Mouse (Mus musculus) lung, postnatal 10 days (tissue): ENCODE measurements around the gene March11.

Source experiments
- DNase-seq: peaks from one replicate; pipeline ENCODE4 v3.0.0; 2021

Gene March11

DNA sequence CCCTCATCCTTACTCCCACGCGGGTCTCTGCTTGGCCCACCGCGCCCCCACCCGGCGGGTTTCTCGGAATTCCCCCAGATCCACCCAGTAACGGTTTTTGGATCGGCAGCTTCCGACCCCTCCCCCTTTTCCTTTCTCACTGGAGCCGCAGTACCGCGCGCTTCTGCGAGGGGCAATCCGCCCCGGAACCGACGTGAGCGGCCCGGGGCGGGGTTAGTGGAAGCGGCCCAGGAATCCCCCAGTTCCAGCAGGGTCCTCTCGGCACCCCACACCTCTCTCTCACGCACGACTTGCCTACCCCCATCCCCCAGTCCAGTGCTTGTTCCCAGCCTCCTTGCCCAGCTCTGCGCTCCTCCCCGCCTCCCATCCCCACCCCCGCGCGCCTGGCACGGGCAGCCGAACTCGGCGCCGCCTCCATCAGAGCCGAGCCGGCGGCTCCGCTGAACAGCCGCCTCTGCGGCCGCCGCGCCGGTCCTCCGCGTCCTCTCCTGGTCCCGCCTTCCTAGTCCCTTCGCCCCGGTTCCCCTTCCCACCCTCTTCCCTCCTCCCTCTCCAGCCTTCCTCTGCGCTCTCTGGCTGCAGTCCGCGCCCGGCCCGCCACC, at the start of gene March11:
TSS of gene March11 (plus strand) at position 420 of the 602 bp plus-strand sequence.
- peak; percentile 2 for DNase-seq

DNA sequence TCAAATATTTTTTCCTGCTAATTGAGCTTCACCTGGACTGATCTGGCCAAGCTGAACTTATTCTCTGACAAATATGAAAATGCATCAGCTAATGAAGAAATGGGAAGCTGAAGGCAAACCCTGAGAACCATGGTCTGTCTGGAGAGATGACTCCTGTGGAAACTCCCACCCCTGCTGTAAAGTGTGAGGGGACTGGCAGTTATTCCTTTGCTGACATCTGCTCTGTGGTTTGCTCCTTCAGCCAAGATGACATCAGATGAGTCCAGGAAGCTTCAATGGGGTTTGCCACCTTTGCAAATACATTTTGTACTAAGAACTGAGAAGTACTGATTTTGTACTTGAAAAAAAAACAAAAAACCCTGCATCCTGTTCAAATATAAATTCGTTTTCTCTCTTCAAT, 46.5 kb upstream of the March11 start:
- DNase-seq = no peak

DNA sequence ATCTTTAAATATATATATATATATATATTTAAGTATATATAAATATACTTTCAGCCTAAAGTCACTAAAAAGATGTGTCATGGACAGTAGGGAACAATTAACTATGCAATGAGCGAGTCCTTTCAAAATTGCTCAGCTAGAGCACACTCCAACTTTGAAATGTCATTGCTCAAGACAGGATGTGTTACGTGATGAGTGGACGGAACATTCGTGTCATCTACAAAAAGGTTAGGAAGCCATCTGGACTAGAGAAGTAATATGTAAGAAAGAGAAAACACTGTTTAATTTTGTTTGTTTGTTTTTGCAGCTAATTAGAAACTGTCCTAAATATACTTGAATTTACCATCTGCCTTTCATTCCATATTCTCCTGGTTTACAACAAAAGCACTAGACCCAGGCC, 39.3 kb upstream of the March11 start:
- DNase-seq = no peak

DNA sequence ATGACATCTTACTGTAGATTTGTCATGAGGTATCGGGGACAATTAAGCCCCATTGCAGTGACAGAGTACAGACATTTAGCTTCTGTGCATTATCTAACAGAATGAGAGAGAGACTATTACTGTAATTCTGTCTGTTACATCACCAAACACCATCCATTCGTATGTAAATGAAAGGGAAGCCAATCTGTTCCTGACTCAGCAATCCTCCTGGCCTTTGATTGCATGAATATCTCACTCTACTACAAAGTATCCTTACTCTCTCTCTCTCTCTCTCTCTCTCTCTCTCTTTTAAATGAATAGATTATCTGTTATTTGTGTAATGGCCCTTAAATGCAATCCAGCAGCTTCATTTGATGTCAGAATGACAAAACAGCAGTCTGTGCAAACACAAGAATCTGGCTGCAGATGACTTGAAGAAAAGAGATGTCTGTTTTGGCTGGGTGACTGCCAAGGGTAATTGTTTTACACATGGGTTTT, 32.8 kb upstream of the March11 start:
- no peak for DNase-seq

DNA sequence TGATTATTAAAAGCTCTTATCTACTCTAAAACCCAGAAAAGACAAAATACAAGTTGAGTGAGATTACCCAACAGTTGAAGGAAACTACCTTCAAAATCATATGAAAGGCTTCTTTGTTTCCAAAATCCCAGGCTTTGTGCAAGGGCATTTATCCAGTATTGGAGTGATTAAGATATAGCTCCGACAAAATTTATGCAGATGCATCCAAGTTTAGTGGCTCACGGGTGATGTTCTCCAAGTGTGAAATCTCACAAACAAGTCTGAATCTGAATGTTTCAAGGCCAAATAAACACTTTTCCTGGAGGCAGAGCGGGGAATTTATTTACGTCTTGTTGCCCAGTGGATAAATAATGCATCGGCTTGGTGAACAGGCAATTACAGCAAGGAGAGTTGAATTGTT, 32.2 kb upstream of the March11 start:
- DNase-seq = no peak

DNA sequence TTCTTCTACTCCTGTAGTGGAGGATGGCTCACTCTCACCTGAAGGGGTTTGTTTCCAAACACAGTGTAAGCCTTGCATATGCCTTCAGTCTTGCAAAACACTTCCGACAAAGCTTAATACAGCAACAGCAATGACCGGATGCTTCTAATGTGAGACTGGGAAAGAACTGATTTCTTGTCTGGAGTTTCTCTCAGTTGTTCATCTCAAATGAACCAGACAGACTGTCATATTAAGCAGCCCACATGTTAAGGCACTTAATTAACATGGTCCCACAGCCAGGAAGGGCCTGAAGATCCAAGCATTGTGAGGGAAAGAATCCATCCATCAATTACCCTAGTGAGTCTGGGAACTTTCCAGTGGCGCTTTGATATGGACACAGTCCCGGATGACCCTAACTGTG, 17.0 kb upstream of the March11 start:
- DNase-seq = no peak

DNA sequence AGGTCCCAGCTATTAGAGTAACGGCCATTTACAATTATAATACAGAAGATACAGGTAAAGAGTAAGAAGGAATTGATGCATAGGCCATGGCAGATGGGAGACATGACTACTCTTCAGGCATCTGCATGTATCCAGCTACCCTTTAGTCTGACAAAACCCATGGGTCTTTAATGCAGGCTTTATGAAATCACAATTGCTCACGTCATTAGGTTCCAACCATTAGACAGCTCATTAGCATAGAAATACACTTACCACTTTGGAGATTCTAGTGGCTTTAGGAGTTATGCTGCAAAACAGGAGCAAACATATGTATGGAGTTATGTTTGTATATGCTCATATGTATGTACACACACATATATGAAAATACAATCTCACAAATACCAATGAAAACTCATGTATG, 16.0 kb upstream of the March11 start:
- DNase-seq = no peak

DNA sequence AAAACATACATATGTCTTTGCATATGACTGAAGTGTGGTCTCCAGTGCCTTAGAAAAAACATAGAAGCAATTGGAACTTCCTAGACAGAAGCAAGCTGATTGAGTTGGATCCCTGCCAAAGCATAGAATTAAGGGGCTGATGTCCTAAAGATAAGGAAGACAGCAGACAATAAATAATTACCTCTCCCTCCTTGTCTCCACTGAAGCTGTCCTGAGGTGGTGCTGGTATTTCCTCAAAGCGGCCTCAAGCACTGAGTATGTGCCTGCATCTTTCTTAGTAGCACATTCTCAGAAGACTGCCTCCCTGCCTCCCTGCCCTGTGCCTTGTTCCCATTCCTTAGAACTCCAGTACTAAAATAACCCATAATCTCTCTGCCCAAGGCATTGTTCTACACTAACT, 15.6 kb upstream of the March11 start:
- DNase-seq = no peak

DNA sequence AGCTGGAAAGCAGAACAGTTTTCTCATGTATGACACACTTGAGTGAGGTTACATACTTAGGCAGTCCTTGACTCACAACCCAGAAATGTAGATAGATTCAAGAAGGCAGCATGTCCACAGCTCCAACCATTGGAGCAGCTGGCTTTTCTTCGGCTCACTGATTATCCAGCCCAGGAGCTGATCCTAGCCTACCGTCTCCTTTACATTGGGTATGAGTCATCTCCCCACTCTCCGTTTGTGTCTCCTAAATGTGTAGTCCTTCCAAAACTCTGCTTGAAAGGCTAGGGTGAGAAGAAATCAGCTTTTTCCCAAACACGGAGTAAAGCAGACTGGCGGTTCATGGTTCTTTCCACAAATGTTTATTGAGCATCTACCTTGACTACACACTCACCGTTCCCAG, 10.2 kb upstream of the March11 start:
- no peak for DNase-seq

DNA sequence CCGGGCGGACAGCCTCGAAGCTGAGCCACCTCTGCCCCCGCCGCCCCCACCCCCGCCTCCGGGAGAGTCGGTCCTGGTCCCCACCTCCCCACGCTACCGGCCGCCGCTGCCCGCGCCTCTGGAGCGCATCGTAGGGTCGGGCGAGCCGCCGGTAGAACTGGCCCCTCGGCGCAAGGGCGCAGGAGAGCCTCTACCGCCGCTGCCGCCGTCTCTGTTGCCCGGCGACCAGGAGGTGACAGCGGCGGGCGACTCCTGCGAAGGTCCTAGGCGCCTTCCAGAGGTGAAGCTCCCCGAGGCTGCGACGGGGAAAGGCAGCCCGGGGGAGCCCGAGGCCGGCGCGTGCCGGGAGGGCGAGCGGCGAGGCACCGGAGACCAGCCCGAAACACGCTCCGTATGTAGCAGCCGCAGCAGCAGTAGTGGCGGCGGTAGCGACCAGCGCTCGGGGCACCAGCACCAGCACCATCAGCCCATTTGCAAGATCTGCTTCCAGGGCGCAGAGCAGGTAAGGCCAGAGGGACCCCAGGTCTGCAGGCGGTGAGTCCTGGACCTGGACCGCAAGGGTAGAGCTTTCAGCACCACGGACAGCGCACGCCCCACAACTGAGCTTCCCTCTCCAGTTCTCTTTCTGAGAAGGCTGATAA, 563 bp downstream of the March11 start:
- peak; percentile 69 for DNase-seq

DNA sequence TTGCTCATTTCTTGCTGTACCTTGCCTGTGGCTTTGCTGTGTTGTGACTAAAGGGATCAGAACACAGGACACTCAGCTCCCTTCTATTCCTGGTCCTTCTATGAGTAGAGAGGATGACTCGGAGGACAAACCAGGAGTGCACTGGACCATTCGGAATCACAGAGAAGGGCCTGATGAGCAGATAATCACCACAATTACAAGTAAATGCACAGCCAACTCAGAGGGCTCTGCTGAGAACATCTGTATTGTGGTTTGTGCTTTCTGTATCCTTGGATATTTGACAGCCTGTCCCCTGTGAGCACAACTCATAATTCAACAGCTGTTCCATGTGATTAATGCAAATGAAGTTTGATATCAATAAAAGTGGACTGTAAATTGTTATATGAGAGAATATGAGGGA, 11.0 kb downstream of the March11 start:
- no peak for DNase-seq

DNA sequence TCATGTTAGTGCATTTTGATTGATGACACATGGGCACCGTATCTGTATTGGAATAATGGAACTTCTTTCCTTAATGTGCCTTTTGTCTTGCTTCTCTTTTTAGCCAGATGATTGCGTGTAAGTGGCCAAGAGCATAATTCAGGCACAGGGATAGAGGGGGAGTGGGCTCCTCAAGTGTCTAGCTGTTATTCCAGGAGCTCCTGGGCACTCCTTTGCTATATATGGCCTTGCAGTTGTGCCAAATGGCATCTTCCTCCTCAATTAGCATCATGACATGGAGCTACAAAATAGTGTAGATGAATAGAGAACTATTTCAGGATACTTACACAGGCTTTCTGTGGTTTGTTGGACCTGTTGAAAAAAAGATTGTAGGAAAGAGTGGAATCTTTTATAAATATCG, 11.6 kb downstream of the March11 start:
- no peak for DNase-seq

DNA sequence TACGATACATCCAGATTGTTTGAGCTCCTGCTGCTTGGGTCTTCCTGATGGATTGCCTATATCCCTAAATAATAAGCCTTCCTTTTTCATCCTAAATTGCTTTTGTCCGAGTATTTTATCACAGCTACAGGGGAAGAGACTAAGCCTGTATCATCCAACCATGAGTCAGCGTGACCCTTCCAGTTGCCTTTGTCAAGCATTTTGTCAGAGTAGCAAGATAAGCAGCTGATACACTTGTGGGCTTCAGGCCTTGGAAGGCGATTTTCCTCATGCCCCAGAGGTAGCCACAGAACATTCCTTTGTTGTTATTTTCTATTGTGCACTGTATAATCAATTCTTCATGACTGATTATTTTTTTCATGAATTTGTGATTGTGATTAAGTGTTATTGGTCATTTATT, 14.0 kb downstream of the March11 start:
- no peak for DNase-seq

DNA sequence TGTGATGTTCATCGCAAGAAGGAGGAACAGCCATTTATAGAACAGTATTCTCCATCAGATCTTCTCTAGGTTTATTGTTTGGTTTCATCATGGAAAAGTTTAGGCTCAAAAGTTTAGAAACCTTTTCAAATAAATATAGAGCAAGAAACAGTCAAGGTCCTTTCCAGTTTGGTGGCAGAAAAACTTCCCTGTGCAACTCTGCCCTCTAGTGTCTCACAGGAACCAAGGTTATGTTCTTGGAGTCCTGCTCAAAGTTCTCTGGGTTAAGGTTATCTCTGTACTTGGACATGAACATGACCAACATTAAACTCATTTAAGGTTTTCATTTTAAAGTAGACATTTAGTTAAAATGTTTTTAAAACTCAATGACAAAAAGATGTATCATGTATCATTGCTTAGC, 18.3 kb downstream of the March11 start:
- DNase-seq = peak; percentile 14

DNA sequence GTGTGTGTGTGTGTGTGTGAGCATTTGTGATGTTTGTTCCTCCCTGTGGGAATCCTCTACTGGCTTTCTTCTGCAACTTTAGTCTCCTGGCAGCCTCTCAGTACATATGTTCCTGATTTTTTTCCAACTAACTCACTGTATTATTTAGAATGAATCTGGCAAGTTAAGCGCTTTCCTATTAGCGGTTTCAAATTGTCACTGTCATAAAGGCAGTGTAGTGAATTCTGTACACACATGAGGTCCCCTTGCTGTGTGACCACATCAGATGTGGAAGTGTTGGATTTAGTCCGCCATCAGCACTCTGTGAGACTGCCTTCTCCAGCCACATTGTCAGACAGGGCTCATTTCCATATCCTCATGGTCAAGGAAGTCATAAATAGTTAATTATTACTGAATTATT, 26.9 kb downstream of the March11 start:
- DNase-seq = no peak

DNA sequence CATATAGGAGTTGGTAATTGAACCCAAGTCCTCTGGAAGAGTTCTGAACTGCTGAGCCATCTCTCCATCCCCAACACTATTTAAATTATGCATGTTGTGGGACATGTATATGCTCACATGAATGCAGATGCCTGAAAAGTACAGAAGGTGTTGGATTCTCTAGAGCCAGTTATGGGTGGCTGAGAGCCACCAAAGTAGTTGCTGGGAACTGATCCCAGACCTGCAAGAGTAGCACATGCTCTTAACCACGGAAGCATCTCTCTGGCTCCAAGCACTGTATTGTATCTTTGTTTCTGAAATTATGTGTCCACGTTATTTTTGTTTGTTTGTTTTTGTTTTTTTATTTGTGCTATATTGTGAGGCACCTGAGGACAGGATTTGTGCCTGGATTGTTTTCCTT, 28.9 kb downstream of the March11 start:
- DNase-seq = no peak

DNA sequence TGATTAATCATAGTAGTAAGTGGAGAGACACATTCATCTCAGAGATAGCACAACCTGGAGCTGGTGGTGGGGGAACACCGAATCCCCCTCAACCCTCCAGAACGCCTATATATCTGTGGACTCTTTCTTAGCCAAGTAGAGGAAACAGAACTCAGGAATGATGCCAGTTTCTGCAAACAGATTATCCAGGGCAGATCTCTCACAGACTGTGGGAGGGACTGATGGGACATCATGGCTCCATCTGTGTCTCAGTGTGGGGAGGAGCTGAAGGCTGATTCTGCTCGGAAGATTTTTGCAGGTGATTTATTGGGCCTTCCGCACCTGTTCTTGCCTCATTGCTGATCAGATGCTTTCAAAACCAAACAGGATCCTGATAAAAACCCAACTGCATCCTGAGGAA, 29.5 kb downstream of the March11 start:
- DNase-seq = no peak

DNA sequence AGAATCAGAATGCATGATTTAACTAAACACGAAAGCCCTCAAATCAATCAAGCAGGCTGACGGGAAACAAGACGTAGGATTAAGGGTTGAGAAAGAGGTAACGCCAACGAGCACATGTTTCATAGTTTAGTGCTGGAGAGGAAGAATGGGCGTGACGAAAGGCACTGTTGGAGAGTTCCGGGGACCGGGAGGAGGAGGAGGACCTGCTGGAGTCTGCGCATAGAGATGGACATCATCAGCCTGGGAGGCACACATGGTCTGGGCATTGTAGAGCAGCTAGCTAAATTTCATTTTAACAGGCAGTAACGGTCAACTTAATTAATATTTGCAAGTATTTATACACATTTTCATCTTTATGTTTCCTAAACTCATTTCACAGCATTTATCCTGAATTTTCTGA, 31.6 kb downstream of the March11 start:
- no peak for DNase-seq

DNA sequence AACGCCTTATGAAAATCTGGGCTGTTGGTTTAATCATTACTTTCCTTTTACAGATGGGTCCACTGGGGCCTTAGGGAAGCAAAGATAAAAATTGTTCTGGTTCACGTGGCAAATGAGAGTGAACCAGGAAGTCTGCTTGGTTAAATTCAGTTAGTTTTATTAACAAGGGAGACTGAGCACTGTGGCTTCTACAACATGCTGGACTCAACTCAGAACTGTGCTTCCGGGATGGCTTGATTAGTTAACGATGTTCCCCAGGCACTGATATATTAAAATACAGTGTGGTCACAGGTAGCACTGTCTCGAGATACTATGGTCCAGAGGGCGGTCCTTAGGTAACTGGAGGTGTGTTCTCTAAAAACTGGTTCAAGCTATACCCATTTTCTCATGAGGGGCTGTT, 32.1 kb downstream of the March11 start:
- DNase-seq = no peak

DNA sequence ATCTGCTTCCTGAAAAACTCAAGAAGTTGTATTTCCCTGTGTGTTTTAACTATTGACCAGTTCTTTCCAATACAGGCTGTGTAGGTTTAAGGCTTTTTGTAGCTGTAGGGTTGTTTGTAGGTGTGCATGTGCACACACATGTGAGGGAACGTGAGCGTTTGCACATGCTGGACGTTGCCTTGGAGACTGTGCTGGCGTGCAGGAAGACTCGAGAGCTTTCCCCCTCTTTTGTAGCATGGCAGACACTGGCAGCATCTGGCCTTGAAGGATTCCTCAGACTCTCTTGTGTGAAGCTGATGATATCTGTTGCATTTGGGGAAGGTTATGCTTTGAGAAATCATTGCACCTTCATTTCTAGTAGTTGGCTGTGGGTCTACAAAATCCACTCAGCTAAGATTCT, 35.5 kb downstream of the March11 start:
- no peak for DNase-seq

DNA sequence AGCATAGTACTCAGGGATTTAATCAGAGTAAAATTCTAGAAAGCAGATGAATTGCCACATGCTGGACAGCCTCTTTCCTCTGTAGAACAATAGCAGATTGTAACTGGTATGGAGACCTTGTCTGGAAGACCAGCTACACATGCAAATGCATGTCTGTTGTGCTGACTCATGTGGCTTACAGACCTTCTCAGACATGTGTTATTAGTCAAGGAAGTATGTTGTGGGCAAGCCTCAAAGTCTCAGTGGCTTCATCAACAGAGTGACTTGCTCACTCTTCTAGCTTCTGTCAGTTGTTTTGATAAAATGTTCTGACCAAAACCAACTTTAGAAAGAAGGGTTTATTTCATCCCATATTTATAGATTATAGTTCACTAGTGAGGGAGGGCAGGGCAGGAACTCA, 44.8 kb downstream of the March11 start:
- no peak for DNase-seq

DNA sequence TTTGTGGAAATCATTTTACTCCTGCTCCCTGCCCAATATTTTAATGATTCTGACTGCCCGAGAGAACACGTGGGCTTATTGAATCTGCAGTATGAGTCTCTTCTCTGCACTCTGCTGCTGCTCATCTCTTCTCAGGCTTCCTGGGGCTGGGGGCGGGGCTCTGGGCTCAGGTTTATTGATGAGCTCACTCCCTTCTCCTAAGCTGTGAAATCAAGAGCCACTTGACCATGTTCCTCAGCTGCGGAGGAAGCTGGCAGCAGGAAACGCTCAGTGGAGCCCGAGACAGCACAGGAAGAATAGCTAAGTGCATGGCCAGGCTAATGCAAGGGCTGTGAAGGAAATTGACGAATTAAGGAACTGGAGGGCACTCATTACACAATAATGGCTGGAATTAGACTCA, 56.5 kb downstream of the March11 start:
- DNase-seq = peak; percentile 9

DNA sequence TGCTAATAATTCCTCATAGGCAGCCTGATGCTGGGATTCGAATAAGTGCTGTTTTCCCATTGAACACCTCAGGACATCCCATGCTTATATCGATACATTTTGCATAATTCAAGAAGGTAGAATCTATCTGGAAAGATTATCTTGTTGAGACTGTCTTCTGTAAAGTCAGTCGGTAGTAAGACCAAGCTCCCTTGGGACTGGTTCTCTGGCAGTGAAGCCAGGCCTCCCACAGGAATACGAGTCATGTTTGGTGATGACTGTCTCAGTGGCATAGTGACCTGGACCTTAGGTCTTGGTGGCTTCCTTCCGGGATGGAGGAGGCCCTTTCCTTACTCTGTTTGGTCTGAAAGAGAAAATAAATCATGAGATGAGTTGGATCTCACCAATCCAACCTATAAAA, 57.7 kb downstream of the March11 start:
- no peak for DNase-seq

DNA sequence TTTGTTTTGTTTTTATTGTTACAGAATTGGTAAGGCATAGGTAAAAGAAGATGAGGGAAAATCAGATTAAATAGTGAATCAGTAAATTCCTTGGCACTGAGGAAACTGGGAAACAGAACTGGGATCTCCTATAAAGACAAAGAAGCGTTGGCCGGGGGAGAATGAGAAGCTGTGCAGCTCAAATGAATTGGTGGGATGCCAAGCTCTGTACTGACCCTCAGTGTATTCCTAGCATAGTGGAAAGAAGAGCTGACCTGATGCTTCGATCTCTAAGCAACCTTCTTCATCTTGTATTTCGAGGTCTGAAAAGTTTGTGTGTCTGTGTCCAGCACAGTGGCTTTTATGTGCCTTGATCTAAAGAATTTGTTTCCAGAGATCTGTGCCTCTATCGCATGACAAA, 64.9 kb downstream of the March11 start:
- DNase-seq = no peak

DNA sequence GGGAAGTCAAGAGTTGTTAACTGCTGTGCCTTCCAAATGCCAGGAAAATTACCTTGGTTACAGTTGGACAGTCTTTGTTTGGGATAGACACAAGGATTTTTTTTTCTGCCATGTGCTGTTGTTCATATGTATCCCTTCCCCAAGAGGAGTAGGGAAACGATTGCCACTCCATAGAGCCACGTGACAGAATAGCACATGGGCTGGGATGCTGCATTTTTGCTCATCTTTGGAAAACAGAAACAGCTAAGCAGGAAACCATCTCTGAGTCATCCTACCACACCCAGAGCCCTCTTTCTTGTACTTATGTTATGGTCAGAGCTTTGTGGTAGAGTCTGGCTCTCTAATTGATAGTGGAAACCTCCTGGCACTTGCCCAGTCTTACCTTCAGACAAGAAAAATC, 65.4 kb downstream of the March11 start:
- DNase-seq = no peak
